Mouse (Mus musculus) C2C12 (cell line): ENCODE measurements around the gene Cntnap2.

Experiments
- CTCF ChIP-seq: IDR thresholded peaks from one replicate; pipeline ENCODE4 v1.5.1; 2011; ENCODE audit not compliant: control insufficient read depth, insufficient read depth, insufficient read length
- MAX ChIP-seq: IDR thresholded peaks from one replicate; pipeline ENCODE4 v1.6.1; 2011; ENCODE audit warnings: mild to moderate bottlenecking, control low read depth
- MYOG ChIP-seq: IDR thresholded peaks from one replicate; pipeline ENCODE4 v1.6.1; 2011; ENCODE audit not compliant: control insufficient read depth, insufficient read length; ENCODE audit errors: extremely low read depth

GRCm38 (mm10) chr6:46414562-46414961 is 1355.4 kb downstream of the Cntnap2 start:
- TF ChIP-seq CTCF = no peak
- no peak for TF ChIP-seq MAX
- TF ChIP-seq MYOG = no peak
